Mouse (Mus musculus): ENCODE data around the gene Cenpu. TPM values are rescaled to one million over a fixed set of nuclear protein-coding genes. Genes with fewer than 3 reads are reported as not detected.

Gene Cenpu
- total RNA-seq, 2 experiments from 2014 or later = 1.2 to 4.0 TPM

DNA sequence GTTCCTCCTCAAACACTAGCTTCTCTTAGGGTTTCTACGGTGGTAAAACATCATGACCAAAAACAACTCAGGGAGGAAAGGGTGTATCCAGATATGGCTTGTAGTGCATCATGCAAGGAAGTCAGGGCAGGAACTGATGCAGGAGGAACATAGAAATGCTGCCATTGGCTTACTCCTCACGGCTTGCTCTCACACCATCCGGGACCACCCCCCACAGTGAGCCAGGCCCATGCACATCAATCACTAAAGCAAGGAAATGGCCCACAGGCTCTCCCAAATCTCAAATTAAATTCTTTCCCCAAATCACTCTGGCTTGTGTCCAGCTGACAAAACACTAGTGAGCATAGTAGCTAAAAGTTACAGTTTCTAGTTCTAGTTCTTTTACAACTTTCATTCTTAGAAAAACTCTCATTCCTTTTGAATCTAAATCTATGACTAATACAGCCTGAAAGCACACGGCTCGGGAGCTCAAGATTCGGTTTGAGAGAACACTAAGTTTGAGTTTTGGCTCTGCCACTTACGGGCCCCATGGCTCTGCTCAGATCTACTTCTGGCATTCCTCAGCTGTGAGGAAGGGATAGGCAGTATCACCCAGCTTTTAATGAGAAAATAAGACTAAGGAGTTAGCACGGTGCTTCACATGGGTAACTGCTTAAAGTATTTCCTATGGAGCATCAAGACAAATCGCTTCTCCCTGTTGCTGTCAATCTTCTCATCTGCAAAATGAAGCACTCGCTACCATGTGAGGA is 49.3 kb downstream of the Cenpu start:
- no peak for DNase-seq

DNA sequence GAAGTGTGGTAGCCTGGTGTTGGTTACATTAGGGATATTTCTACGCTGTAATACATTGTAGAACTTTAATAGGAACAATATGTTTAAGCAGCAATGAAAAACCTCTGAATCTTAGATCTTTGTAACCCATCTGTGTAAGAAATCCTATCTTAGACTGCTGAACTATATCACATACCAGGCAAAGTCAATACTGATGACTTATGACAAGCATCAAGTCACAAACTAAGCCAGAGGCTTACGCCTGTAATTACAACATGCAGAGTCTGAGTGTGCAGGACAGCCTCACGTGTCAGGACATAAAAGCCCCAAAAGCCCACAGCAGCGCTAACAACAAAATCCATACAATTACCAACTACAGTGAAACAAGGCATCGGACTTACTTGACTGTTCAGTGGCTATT is 51.8 kb downstream of the Cenpu start:
- DNase-seq = no peak

DNA sequence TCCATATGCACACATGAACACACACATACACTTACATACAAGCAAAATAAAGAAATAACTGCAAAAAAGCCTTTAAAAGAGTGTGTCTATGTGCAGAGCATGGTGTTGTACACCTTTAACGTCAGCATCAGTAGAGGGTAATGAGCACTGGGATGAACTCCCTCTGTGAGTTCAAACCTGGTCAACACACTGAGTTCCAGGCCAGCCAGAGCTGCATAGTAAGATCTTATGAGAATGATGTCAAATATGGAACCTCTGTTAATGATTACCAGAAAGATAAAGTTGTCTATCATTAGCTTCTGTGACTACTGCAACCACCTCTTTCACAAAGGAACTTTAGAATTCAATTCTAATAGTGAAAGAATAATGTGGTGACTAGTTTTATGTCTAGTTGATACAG is 55.1 kb downstream of the Cenpu start:
- no peak for DNase-seq

DNA sequence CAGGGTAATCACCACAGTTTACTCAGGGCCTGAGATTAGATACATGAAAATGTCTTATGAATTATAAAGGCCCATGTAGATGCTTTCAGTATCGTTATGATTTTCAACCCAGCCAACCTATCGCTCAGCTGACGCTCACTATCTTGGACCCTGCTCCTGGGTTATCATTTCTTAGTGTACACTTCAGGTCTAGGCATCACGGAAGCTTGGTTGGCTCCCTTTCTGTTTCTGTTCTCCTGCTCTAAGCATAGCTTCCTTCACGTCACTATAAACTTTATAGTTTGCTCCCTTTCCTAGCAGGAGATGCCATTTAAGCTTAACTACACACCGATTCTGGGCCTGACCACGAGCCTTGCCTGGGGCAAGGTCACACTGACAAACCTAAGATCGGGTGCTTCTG is 59.7 kb downstream of the Cenpu start:
- no peak for DNase-seq

DNA sequence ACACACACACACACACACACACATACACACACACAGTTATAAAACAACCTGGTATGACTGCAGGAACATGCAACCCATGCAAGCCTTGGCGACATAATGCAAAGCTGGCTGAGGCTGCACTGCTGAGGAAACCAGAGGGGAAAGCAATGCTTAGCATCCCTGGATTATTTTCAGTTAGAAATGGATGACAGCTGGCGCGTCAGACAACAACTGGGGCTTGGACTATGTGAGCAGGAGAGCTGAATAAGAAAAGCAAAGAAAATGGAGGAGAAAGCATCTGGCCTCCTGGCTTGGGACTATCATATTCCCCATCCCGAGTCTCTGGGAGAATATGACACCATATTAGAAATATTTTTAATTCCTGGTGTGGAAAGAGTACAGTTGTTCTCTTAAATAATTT is 61.1 kb downstream of the Cenpu start:
- DNase-seq = no peak

DNA sequence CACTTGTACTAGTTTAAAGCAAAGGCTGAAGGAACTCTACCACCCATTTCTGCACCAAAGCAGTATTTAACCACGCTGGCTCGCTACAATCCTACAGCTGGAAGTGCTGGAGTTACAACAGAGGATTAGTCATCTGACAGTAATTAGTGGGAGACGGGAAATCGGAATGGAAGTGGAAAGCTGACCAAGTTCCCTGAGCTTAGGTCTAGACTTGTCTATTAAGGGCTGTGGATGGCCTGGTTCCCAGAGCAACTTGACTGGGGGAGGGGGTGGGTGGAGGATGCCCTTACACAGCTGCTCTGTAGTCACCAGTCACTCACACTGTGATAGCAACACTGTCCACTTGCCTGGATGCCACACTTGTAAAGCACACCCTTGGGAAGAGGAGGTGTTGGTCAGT is 61.5 kb downstream of the Cenpu start:
- no peak for DNase-seq

DNA sequence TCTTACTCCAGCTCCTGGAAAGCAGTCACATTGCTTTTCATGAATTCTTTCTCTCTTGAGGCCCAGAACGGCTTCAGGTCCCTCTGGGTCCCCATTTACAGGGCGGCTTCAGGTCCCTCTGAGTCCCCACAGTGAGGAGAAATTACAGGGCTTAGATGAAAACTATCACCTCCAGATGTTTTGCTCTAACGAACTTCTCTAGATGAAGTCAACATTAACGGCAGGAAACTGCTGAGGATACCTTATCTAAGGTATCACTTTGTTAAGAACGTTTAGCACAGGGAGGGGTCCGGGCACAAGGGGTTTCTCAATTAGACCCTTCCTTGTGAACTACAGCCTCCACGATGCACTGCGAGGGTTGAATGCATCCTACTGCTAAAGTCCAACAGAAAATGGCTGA is 64.1 kb downstream of the Cenpu start:
- DNase-seq = no peak

DNA sequence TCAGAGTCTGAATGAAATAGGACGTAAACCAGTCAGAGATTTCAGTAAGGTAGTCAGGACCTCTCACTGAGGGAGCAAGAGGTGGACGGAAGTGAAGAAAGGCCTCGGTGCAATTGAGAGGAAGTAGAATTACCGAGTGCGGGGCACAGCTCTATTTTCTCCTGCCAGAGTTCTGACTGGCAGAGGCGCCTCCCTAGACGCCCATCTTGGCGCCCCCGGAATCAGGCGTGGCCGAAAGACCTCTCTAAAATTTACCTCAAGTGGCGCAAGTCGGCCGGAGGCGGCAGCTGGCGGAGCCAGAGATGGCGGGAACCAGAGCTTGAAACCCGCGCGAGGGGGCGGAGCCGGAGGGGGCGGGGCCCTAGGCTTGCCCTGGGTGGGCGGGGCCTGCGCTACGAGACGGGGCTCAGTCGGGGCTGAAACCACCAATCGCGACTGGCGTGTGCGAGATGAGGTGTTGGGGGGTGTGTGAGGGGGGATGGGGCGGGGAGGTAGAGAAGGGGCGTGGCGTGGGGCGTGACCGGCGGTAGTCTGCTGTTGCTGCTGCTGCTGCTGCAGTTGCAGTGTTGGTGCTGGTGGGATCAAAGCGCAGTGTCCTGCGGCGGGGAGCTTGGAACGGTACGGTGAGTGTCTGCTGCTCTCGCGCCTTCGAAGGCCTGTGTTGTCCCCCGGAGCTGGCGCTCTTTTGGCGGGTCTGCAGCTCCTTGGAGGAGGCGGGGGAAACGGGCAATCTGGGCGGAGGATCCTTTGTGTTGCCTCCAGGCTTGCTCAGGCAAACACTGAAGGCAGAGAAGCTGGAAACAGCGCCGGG is 65.3 kb downstream of the Cenpu start, which contains the start of the genes Primpol and Casp3:
Gene Primpol, minus strand, starts transcription at position 334 of the 811 bp plus-strand sequence.
Gene Casp3, plus strand, starts transcription at position 413 of the 811 bp plus-strand sequence.
- peak; percentile 91 for DNase-seq

DNA sequence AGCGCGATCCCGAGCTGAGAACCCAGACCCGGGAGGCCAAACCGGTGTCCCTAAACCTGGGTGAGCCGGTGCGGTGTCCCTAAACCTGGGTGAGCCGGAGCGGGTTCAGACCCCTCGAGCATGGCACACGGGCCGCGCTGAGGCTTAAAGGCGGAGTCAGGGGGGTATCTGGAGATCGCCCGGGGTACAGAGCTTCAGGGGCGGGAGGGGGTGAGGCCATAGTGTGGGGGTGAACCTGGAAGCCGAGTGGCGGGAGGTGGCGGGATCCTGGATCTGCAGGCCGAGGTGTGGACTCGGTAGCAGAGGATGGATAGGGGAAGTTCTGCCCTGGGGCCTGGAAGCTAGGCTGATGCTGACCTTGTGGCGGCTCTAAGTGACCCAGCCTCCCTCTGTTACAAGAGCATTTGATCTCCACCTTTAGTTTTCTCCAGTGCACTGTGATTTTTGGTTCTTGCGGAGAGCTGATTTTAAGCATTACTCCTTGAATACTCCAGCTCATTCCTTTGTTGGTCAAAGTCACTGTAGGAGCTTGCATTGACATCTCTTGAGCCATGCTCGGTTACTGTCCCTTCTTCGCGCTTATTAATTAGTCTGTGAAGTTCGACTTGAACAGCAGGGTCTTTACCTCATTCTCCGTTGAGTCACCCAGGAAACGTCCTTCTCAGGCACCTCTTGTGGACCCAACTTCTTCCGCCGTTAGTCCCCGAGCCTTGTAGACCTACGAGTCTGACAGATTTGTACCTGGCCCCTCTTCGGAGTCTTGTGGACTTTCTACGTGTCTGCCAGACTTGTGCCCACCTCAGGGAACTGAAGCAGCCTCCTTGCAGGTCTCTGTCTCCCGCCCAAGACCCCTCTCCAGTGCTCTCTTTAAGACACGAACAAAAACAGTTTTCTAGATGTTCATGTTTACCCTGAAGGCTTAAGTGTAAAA is 66.1 kb downstream of the Cenpu start:
- no peak for DNase-seq

DNA sequence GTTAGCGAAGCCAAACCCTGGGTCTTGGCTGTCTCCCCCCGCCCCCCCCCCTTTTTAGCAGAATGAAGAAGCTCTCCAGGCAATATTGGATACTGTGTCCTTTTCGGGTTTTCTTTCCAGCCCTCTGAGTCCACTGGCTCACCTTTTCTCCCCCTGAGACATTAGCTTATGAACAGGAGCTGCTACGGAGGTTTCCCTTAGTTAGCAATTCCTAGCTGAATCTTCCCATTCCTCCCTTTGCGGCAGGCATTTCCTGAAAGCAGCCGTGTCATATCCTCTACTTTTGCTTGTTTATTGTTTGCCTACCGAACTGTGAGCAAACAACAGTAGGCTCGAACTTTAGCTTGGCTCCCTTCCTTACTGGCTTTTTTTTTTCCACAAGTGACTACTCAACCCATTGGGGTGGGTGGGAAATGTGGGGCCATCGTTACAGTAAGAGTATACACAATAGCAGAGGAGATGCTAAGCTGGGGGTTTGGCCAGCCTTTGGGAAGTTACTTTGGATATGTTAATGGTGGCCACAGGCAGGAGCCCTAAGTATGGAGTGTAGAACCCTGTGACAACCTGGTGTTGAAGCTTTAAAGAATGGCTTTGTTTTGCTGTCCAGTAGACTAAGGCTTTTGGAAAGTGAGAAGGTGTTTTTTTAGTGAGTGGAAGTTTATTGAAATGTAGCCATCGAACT is 67.0 kb downstream of the Cenpu start:
- no peak for DNase-seq

DNA sequence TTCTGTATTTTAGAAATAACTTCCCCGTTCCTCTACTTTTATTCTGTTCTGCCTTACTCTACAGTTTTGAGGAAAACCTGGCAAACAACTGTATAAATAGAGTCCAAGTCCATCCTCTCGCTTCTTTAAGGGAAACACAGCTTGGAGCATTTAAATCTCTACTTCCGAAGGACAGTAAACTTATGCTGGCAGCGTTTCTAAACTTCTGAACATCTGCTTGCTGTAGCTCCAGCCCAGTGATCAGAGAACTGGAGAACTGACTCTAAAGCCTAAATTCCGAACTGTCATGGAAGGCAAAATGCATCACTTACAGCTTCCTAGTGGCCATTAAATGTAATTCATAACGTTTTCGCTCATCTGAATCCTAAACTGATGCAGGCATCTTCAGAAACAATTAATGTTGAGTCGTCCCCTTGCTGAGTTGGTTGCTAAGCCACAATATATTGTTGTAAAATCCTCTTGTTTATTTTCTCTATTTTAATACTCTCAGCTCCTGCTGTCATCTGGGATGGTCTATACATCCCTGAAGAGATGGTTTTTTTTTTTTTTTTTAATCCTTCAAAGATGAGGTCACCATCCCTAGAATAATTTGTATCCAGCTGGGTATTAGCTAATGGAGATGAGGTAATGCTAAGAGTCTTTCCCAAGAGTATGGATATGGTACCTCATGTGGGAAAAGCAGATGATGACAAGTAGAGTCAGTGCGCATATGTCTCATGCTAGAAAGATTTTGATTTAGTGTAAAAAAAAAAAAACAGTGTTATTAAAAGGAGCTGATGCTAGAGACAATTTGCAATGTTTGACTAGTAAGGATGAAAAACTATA is 70.8 kb downstream of the Cenpu start:
- DNase-seq = no peak

DNA sequence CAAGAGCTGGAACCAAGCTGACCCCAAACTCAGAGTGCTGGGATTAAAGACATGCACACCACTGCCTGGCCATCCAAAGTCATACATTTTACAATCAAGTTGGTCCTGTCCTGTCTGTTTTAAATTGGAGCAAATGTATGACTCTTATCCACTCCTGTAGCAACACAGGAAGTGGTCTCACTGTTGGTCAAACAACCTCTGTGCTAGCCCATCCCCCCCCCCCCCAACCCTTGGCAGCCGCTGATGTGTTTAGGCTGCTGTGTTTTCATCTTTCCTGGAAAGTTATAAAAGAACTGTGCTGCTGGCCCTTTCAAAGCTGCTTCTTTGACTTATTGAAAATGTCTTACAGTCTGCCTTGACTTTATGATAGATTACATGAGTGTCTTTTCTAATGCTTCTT is 73.3 kb downstream of the Cenpu start:
- DNase-seq = no peak

DNA sequence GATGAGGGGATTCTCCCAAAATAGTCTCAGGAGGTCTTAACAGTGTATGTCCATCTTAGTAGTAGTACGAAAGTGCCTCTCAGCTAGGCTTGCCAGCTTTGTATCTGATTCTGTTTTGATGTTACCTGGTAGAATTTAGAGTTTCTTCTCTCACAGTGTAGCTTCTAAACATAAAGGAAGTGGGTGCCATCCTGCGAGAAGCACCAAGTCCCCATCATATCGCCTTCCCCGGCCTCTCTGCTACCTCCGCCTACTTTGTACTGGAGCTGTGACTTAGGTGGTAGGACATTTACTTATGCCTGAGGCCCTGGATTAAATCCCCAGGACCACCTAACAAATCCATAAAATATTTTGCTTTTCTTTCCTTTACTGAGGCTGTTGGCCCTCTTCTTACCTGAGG is 74.8 kb downstream of the Cenpu start:
- no peak for DNase-seq

DNA sequence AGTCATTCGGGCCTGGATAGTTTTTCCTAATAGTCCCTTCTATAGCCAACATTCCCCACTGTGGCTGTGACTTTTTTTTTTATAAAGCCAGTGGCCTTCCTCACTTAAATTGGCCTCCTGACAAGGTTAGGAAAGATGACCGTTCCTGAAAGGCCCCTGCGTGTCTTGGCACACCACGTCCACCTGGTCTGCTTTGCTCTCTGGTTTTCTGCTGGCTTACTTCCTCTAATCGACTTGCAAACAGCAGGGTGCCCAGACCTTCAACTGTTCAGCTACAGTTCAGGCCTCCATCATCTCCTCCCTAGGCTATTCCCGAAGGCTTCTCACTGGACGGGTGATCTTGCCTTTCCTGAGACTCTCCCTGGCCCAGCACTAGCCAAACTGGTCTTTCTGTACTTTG is 76.1 kb downstream of the Cenpu start:
- no peak for DNase-seq

DNA sequence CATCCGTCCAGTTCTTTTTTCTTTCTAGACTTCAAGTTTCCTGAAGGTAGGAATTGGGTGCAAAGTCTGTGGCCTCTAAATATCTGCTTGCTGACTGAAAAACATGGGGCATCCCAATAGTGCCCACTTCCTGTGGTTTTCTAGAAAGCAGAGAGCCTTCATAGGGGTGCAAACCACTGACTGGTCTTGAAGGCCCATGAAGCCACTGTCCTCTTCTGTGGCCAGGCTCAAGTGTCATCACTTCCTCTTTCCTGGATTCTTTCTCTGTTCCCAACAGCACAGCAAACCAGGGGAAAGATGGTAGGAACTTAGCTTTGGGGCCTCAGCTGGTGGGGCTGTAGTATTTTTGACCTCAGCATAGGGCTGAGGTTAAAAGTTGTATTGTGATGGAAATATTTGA is 76.8 kb downstream of the Cenpu start:
- no peak for DNase-seq

Other genes with a start within 250 kb of the Cenpu start
- 10 to 100 TPM; 39.8 to 44.9 TPM for gene Acsl1, start 81.0 kb upstream of the Cenpu start, total RNA-seq (2021)
- 1 to 10 TPM; 4.2 to 4.8 TPM for gene Primpol, start 65.2 kb downstream of the Cenpu start, total RNA-seq (2021)
- gene Casp3, start 65.3 kb downstream of the Cenpu start, total RNA-seq (2021) = 10 to 100 TPM in 1 of 2 experiments, 1 to 10 TPM in 1; 9.8 to 12.7 TPM
- 10 to 100 TPM; 61.8 to 62.2 TPM for gene Irf2, start 187.7 kb downstream of the Cenpu start, total RNA-seq (2021)